Mouse (Mus musculus): ENCODE results near the gene Nsrp1.

Gene Nsrp1

DNA sequence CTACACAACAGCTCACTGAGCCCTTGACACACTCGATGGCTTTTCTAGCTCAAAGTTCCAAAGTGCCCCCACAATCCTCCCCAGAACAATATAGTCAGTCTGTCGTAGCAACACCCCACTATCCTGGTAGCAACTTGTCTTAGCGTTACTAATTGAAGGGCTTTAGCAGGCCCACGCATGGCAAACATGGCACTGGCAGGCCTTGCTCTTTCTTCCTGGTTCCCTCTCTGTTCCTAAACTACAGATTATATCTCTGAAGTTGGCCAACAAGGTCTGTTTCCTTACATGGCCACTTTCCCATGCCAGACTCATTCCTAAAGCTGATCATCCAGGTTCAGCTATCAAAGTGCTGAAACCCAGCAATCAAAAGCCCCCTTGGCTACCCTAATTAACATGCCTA, 36.3 kb downstream of the Nsrp1 start:
- no peak for DNase-seq

GRCm38 (mm10) chr11:77031151-77031934, 46.9 kb downstream of the Nsrp1 start:
- DNase-seq = no peak

DNA sequence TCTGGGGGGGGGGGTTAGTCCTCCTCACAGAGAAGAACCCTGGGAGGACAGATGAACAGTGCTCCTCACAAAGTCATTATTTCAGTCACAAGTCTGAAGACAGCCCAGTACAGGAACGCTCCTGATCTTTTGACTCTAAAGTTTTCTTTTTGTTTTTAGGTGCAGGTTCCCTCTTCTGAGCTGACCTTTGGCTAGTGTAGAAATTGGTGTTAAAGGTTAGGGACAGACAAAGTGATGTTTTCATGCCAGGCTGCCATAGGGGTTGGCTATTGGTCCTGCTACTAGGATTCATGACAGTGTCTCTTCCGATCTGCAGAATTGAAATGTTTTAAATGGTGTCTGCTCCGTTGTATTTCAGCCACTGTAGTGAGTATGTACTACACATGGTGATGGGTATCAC, 50.1 kb downstream of the Nsrp1 start:
- DNase-seq = no peak

DNA sequence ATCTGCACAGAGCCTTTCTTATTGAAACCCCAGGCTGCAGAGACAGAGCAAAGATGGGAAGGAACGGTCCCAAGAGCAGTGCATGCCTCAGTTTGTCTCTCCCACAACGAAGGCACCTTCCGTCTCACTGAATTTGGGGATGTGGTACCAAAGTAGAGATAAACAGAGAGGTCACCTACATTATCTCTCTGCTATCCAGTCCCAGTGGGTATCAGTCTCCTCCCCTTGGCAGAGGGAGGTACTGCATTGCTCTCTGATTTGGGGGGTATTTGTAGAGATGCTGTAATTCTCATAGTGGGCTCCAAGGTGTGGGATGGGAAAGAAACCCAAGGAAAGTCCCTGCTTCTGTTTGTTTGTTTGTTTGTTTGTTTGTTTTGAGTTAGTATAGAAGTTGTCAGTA, 51.7 kb downstream of the Nsrp1 start:
- DNase-seq = no peak

DNA sequence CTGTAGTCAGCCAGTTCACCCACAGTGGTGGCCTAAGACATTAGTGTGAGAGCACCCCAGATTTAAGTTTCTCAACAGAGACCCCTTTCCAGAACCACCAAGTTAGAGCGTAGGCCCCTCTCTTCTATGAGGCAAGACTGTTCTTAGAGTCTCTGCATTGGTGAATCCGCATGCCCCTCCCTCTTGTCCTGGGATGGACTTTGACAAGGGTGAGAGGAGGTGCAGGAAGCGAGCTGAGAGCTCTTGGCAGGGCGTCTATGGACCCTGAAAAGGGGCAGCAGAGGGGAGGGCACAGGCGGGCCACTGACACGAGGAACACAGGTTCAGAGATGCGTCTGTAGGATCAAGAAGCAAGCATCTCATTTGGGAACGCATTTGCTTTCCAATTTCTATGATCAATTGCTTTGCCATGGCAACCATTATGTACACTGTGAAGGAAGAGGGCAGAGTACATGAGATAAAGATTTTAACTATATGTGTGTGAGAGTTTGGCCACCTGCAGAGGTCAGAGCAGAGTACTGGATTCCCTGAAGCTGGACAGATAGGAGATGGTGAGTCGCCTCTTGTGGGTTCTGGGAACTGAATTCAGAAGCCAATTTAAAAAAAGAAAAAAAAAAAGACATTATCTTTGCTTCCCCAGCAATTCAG, 56.4 kb downstream of the Nsrp1 start:
- no peak for DNase-seq

DNA sequence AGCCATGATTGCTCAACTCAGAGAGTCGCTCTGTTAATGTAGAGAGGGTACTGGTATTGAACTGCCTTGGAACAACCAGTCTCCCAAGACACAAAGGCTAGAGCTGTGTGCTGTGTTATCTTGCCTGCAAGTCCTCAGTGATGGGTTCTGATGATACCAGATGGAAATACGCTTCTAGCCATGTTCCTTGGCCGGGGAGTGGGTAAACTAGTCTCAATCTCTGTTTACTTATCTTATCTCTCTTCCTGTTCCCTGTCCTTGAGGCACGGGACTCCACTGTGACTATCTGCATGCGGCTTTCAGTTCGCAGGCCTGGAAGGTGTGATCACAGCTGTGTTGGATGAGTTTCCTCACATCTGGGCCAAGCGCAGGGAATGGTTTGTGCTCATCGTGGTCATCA, 58.7 kb downstream of the Nsrp1 start:
- no peak for DNase-seq

GRCm38 (mm10) chr11:77018046-77018445, 60.2 kb downstream of the Nsrp1 start:
- no peak for DNase-seq

- DNase-seq = no peak
These were observed 67.3 kb downstream of the Nsrp1 start for GRCm38 (mm10) chr11:77010762-77011475.

DNA sequence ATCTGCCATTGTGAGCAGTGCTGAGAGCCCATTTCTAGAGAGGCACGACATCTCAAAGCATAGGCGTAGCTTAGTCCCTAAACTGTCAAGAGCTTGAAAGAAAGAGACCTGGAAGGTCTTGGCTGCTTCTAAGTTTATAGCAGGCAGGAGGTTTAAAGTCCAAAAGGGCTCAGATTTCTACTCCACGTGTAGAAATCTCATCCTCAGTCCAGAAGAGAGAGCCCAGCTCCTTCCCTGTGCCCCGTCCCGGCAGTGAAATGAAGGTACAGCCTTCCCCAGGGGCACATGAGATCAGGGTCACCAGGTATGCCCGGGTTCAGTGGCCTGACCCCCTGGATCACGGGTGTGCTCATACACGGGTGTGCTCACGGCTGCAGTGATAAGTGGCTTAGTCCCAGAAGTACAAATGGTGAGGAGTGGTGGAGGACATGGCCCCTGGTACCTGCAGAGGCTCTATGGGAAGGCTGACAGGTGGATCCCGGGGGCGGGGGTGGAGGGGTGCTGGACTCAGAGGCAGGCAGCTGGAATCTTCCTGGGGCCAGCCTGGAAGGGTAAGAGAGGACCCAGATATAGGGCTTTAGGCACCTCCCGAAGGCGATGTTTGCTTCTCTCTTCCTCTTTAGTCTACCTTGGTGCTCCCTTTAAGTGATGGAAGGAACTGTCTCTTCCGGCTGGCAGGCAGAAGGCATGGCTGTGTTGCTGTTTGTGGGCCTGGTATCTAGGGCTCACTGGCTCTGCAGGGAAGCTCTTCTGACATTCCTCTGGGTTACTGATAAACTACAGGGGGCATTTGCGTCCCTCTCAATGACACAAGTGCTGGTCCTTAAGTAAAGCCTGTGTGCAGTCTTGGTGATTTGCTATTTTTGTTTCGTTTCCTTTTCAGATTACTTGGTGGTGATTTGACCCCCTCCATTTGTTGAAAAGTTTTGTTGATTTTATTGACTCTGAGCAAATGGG, 68.9 kb downstream of the Nsrp1 start:
- DNase-seq = peak in 1 of 2 experiments; percentile 40

DNA sequence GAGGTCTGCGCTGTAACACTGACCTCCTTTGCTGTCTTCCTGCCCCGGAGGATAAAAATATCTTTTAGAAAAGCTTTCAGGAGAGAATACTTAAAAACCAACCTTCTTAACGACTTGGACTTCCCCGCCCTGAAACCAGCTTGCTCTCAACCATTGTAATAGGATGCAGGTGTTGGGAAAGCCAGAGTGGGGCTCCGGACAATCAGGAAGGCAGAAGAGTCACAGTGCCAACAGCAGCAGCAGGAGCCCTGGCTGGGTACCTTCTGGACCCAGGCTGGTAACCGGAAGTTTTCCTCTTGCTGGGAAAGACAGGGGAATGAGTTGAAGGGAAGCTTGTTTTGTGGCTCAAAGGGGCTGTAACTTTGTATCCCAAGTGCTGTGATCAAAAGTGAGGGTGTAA, 71.6 kb downstream of the Nsrp1 start:
- DNase-seq = no peak

- no peak for DNase-seq
These were observed 72.4 kb downstream of the Nsrp1 start for GRCm38 (mm10) chr11:77005881-77006280.

GRCm38 (mm10) chr11:77002361-77002760, 75.9 kb downstream of the Nsrp1 start:
- no peak for DNase-seq

DNA sequence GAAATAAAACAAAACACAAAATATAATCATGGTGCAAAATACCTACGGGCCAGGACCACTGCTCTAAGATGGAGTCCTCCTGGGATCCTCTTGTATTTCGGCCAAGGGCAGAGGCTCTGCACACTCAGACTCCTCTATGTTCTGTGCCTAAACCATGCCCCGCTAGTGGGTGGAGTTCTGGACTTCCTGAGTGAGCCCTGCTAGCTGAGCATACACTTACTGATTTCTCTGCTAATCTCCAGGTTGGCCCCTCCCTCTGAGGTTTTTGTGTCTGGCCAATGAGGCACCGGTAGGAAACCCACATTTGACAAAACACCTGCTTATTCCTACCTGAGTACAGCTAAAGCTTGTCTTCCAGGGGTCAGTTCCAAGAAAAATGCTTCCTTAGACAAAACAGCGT, 77.5 kb downstream of the Nsrp1 start:
- DNase-seq = no peak

DNA sequence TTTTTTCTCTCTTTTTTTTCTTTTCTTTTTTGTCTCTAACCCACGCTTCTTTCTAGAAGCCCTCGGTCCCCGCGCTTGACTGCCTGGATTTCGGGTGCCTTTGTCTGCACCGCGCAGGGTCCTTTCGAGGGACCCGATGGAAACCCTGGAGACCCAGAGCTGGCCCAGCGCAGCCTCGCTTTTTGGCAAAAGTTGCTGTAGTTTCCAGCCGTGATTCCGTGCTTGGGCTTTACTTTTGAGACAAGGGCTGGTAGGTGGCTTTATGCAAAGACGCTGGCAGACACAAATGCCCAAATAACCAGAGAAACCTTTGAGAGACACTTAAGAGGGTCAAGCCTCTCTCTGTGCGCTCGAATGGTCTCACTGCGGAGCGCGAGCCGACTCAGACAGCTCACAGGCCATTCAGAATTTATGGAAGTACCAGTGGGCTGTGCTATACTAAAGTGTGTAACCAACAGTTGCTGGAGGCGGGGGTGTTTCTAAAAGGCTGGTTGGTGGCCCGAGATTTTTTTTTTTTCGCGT, 79.5 kb downstream of the Nsrp1 start:
- DNase-seq = peak; percentile 35 to 40

DNA sequence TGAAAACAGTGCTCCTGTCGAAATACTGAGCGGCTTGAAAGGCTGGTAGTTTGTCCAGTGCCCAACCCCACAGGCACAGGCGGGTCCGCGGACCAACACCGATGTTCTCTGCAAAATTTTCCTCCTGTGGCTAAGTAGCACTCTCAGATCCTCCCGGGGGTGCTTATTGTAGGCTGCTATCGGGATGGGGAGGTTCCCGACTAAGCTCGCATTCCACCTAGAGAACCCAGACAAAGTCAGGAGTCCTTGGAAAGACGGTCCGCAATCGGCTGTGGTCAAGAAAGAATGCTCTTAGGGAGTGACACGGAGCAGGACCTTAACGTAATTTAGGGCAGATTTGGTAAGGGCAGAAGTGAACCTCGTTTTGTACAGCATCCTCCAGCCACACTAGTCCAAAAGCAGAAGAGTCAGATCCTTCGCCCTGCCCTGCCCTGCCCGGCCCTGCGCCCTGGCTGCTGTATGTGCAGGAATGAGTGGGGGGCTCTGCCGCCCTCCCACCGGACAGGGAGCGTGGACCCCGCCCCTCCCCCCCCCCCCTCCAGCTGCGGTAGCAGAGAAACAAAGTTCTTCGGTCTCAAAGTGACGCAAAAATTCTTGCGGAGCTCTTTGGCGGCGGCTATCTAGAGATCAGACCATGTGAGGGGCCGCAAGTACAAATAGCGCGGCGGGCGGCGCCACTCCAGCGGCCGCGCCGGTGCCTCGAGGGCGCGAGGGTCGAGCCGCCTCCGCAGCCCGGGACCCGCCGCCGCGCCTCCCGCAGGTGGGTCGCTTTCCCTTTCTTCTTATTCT, 80.1 kb downstream of the Nsrp1 start, which contains the start of gene Slc6a4:
Gene Slc6a4, plus strand, starts transcription at position 688 of the 789 bp plus-strand sequence.
- peak; percentile 18 to 54 for DNase-seq

GRCm38 (mm10) chr11:76997305-76997704, 80.9 kb downstream of the Nsrp1 start:
- DNase-seq = peak; percentile 90

- peak in 1 of 2 experiments; percentile 12 for DNase-seq
These were observed 82.1 kb downstream of the Nsrp1 start for GRCm38 (mm10) chr11:76995966-76996672.

All from kidney, postnatal 4 days (tissue).